Mouse (Mus musculus) gastrocnemius, adult 2 months (tissue): Measurements from ENCODE around the gene Tuba3a. TPM values are rescaled to one million over a fixed set of nuclear protein-coding genes. Genes with fewer than 3 reads are reported as not detected.

Experiments used
- DNase-seq: peaks from one replicate; pipeline ENCODE4 v3.0.0; 2022
- H3K27ac ChIP-seq: fragments of 200-600 bp; 2 replicates; pipeline ENCODE4 v1.8.1; 2022; ENCODE audit warnings: mild to moderate bottlenecking
- H3K4me3 ChIP-seq: fragments of 200-600 bp; 2 replicates; pipeline ENCODE4 v1.8.1; 2022; ENCODE audit warnings: mild to moderate bottlenecking, moderate library complexity
- CTCF ChIP-seq: fragments of 200-600 bp; IDR thresholded peaks from 2 replicates; pipeline ENCODE4 v1.8.1; 2022; ENCODE audit warnings: antibody characterized with exemption, mild to moderate bottlenecking, moderate library complexity
- intact Hi-C: fragments of 180-260 bp; cut with DNase I; formaldehyde crosslinking; loops from one replicate; pipeline ENCODE4 v1.15.1; 2025
- long read RNA-seq, 2 experiments: library from polyadenylated mRNA; stranded (forward); transcript quantifications; one replicate each; pipeline ENCODE4 v2.0.0; 2021
- total RNA-seq, 2 experiments: library from RNA; stranded (reverse); gene quantifications; 2 replicates each; pipeline ENCODE4 v1.2.3; 2021

Gene Tuba3a
- not detected for total RNA-seq
- long read RNA-seq, experiment 1, result 0 reads
- long read RNA-seq, experiment 2, result 0 reads

- DNase-seq, result no peak
- TF ChIP-seq CTCF, result no peak
- no peak within 1 kb of the TSS for H3K27ac ChIP-seq
Observed at GRCm38 (mm10) chr6:125285890-125286289, at the start of gene Tuba3a. Gene Tuba3a (minus strand): TSS chr6:125286042.

GRCm38 (mm10) chr6:125334356-125334755 is 48.5 kb upstream of the Tuba3a start:
- no peak for DNase-seq
- no peak overlapping the region for H3K27ac ChIP-seq
- intact Hi-C loops, result no loop called here
- no peak overlapping the region for H3K4me3 ChIP-seq
- no peak for TF ChIP-seq CTCF

More at GRCm38 (mm10) chr6:125285890-125286289, at the start of gene Tuba3a:
- intact Hi-C loops, result no loop called here
- no peak within 1 kb of the TSS for H3K4me3 ChIP-seq

GRCm38 (mm10) chr6:125333112-125333899 is 47.5 kb upstream of the Tuba3a start:
- no peak for TF ChIP-seq CTCF
- intact Hi-C loops, result no loop called here
- Histone ChIP-seq H3K27ac (no peak overlapping the region), H3K4me3 (no peak overlapping the region)
- DNase-seq, result peak; percentile 25

- peak; percentile 11; the same call in 1 of the 2 replicates for TF ChIP-seq CTCF
- intact Hi-C loops, result loop anchor here (2.0 kb wide), 1 partner anchor 32 kb away; no protein-coding TSS in a partner anchor
- peak; percentile 94 for DNase-seq
- Histone ChIP-seq H3K4me3 (peak overlapping the region; percentile 73), H3K27ac (peak overlapping the region; percentile 89)
Observed at GRCm38 (mm10) chr6:125330626-125331326, 44.9 kb upstream of the Tuba3a start.

GRCm38 (mm10) chr6:125328243-125328642 is 42.4 kb upstream of the Tuba3a start:
- Histone ChIP-seq H3K27ac (peak overlapping the region; percentile 40; the same call in 1 of the 2 replicates), H3K4me3 (no peak overlapping the region)
- peak; percentile 80 for TF ChIP-seq CTCF
- intact Hi-C loops, result no loop called here
- DNase-seq, result peak; percentile 68

GRCm38 (mm10) chr6:125325337-125325736 is 39.5 kb upstream of the Tuba3a start:
- intact Hi-C loops, result no loop called here
- Histone ChIP-seq H3K4me3 (no peak overlapping the region), H3K27ac (no peak overlapping the region)
- DNase-seq, result no peak
- TF ChIP-seq CTCF, result no peak

GRCm38 (mm10) chr6:125323547-125323946 is 37.7 kb upstream of the Tuba3a start:
- intact Hi-C loops, result no loop called here
- no peak for TF ChIP-seq CTCF
- H3K27ac ChIP-seq, result no peak overlapping the region
- DNase-seq, result no peak
- H3K4me3 ChIP-seq, result no peak overlapping the region

GRCm38 (mm10) chr6:125322794-125323193 is 37.0 kb upstream of the Tuba3a start:
- intact Hi-C loops, result no loop called here
- no peak for TF ChIP-seq CTCF
- Histone ChIP-seq H3K4me3 (no peak overlapping the region), H3K27ac (no peak overlapping the region)
- DNase-seq, result no peak

- no peak for DNase-seq
- Histone ChIP-seq H3K4me3 (no peak overlapping the region), H3K27ac (no peak overlapping the region)
- intact Hi-C loops, result no loop called here
- no peak for TF ChIP-seq CTCF
Observed at GRCm38 (mm10) chr6:125321114-125321855, 35.4 kb upstream of the Tuba3a start.

- no peak for DNase-seq
- Histone ChIP-seq H3K27ac (no peak within 1 kb of the TSS), H3K4me3 (no peak within 1 kb of the TSS)
- no peak for TF ChIP-seq CTCF
- intact Hi-C loops, result no loop called here
Observed at GRCm38 (mm10) chr6:125320323-125320722, 34.5 kb upstream of the Tuba3a start, which contains the start of gene Scnn1a. Gene Scnn1a (plus strand): TSS chr6:125320659.

- no peak overlapping the region for H3K4me3 ChIP-seq
- H3K27ac ChIP-seq, result no peak overlapping the region
- DNase-seq, result no peak
- intact Hi-C loops, result no loop called here
- TF ChIP-seq CTCF, result no peak
Observed at GRCm38 (mm10) chr6:125319919-125320296, 34.1 kb upstream of the Tuba3a start.
